Mouse (Mus musculus) layer of hippocampus, postnatal 25 days (tissue): ENCODE measurements at regions not wholly inside any gene's neighbourhood (a gene's known extent, or its start where the extent isn't known, plus 50 kb on each side); places are given as distances from the start of the nearest gene placed in this dataset.

Source experiments
- DNase-seq, 2 experiments: peaks; one replicate each; pipeline ENCODE4 v3.0.0; 2022; ENCODE audit warnings: mixed read lengths in 2 of 2, low spot score in 1 of 2; ENCODE audit errors: extremely low spot score in 1 of 2

DNA sequence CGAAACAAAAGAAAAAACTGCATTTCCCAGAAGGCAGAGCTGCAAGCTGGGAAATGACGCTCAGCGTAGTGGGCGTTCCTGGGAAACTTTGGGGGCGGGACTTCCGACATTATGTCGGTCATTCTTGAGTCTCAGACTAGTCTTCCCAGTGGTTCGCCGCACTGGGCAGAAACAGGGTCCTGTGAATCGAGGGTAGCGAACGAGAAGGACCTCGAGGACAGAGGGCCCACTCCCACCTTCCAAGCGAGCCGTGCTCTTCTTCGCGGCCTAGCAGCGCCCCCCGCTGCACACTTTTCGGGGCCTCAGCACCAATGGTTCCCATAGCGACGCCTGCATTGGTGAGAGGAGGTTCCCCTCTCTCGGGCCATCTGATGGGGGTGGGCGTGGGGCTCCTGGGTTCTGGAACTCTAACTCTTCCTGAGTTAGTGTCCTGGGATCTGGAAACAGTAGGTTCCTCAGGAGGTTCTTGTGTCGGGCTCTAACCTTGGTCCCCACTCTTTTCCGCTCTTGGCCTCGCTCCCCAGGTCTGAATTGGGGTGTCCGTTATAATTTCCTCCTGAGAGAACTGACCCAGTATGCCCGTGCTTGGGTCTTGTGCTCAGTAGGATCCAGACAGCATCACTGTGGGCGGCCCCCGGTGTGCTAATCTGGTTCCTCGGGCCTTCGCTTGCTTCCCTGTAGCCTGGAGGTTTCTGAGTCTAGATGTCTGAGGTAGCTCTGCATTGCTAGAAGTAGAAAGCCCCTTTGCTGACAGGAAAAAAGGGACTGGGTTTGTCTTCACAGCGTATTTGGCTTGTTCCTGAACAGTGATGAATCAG, 52.8 kb upstream of the Gramd1a start:
- DNase-seq, result peak; percentile 61 to 63

DNA sequence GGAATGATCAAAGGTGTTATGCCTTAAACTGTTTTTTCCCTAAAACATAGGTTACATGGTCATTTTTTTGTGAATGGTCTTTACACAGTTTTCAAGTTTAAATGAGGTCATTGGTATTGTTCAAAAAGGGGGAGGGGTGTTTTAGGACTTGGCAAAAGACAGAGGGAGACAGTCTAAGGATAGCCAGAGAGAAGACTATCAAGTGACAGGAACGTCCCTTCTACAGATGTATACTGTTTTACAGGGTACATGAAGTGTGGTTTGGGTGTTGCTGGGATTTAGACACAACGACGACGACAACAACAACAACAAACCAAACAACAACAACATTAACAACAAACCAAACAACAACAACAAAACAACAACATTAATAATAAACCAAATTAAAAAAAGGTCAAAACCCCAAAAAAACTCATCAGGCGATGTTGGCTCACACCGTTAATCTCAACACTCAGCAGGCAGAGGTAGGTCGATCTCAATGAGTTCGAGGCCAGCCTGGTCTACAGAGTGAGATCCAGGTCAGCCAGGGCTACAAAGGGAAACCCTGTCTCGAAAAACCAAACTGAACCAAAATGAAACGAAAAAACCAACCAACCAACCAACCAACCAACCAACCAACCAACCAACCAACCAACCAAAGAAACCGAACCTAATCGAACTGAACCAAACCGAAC, 52.0 kb upstream of the Gramd1a start:
- DNase-seq, result no peak
